Mouse (Mus musculus): ENCODE measurements around the gene Gpr88. TPM values are rescaled to one million over a fixed set of nuclear protein-coding genes. Genes with fewer than 3 reads are reported as not detected.

Gene Gpr88
- polyA plus RNA-seq, 1 experiment = not detected

GRCm38 (mm10) chr3:116221686-116222010 lies 31.7 kb downstream of the Gpr88 start:
- no peak for TF ChIP-seq GATA1 (IDR thresholded peaks at IDR 0.05; ENCODE audit: low read length)

- no peak for TF ChIP-seq GATA1 (IDR thresholded peaks at IDR 0.05; ENCODE audit: low read length)
These were observed 32.2 kb downstream of the Gpr88 start for GRCm38 (mm10) chr3:116220980-116221685.

GRCm38 (mm10) chr3:116216261-116216660 lies 37.0 kb downstream of the Gpr88 start:
- no peak for TF ChIP-seq GATA1 (IDR thresholded peaks at IDR 0.05; ENCODE audit: low read length)

- no peak for TF ChIP-seq GATA1 (IDR thresholded peaks at IDR 0.05; ENCODE audit: low read length)
These were observed 41.7 kb downstream of the Gpr88 start for GRCm38 (mm10) chr3:116211639-116212038.

- TF ChIP-seq GATA1 (IDR thresholded peaks at IDR 0.05; ENCODE audit: low read length) = no peak
These were observed 42.6 kb downstream of the Gpr88 start for GRCm38 (mm10) chr3:116210720-116211121.

- no peak for TF ChIP-seq GATA1 (IDR thresholded peaks at IDR 0.05; ENCODE audit: low read length)
These were observed 44.1 kb downstream of the Gpr88 start for GRCm38 (mm10) chr3:116209214-116209613.

GRCm38 (mm10) chr3:116206306-116206834 lies 46.9 kb downstream of the Gpr88 start:
- no peak for TF ChIP-seq GATA1 (IDR thresholded peaks at IDR 0.05; ENCODE audit: low read length)

GRCm38 (mm10) chr3:116205346-116206219 lies 47.7 kb downstream of the Gpr88 start:
- no peak for TF ChIP-seq GATA1 (IDR thresholded peaks at IDR 0.05; ENCODE audit: low read length)

- no peak for TF ChIP-seq GATA1 (IDR thresholded peaks at IDR 0.05; ENCODE audit: low read length)
These were observed 48.7 kb downstream of the Gpr88 start for GRCm38 (mm10) chr3:116204643-116205042.

GRCm38 (mm10) chr3:116203942-116204341 lies 49.4 kb downstream of the Gpr88 start:
- no peak for TF ChIP-seq GATA1 (IDR thresholded peaks at IDR 0.05; ENCODE audit: low read length)

- no peak for TF ChIP-seq GATA1 (IDR thresholded peaks at IDR 0.05; ENCODE audit: low read length)
These were observed 53.2 kb downstream of the Gpr88 start for GRCm38 (mm10) chr3:116200060-116200459.

Other genes starting within 250 kb of the Gpr88 start
- gene Slc30a7, start 246.1 kb downstream of the Gpr88 start, polyA plus RNA-seq (2012) = 1.4 and 2.0 TPM in 2 replicates
- gene Extl2, start 246.0 kb downstream of the Gpr88 start, polyA plus RNA-seq (2012) = 2.9 and 11.2 TPM in 2 replicates
- gene Vcam1, start 123.8 kb downstream of the Gpr88 start, polyA plus RNA-seq (2012) = not detected in 2 replicates
- gene Cdc14a, start 170.5 kb upstream of the Gpr88 start, polyA plus RNA-seq (2012) = 5.9 and 14.4 TPM in 2 replicates